Mouse (Mus musculus): Measurements from ENCODE around the gene Sorcs2.

The Sorcs2 gene

DNA sequence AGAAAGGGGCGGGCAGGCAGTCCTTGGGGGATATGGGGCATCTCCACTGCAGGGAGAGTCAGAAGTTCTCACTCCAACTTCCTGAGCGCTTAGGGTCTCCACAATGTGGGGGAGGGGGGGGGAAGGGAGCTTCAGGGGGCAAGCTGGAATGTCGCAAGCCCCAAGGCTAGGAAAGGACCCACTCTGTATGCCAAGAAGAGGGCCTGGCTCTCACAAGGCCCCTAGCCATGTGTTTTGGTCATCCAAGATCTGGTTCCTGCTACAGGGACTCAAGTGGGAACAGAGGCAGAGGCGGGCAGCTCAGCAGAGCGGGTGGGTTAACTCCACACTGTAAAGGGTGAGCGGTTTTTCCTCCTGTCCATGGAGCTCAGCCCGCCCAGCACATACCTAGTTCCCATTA, 37.6 kb downstream of the Sorcs2 start:
- in situ Hi-C loops (cut with MboI, MseI), result no loop called here

DNA sequence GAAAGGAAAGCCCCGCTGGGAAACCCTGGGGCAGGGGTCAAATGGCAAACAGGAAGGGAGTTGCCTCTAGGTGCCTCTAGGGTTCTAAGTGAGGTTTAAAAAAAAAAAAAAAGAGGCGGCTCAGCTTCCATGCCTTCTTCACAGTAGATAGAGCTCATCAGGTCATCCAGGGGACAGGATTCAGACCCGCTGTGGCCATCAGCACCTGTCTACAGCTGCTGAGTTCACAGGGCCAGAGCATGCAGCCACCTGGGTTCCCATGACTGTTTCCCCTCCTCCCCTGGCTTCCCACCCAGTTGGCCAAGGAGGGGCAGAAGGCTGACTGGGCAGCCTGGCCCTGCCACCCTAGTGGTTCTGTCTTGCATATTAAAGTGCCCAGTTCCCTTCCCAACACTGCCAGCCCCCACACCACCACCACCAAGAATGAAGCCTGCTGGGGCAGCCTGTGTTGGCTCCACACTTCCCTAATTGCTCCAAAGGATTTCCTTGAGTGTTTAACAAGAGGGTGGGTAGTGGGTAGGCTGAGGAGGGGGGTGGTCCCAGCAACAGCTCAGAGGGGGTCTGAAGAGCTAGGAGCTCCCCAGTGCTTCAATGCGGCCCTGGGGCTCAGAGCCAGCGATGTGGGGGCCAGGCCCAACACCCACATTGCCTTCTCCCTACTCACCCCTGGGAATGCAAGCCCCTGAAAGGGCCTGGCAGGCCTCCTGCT, 38.2 kb downstream of the Sorcs2 start:
- in situ Hi-C loops (cut with MboI, MseI), result no loop called here

DNA sequence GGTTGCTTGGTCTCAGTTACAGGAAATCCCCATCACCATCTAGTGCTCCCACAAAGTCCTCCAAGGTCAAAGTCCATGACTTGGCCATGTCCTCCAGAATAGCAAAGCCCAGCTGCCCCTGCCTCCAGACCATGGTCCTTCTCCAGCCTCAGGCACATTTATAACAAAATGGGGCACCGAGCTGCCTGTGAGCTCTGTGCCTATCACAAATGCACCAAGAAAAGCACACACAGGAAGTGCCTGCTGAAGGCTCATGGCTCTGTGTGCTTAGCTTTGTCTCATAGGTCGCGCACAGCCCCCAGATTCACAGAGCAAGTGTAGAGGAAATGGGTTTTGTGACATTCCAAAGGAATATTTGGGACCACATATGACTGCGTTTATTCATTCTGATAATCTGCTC, 39.8 kb downstream of the Sorcs2 start:
- in situ Hi-C loops (cut with MboI, MseI), result no loop called here

DNA sequence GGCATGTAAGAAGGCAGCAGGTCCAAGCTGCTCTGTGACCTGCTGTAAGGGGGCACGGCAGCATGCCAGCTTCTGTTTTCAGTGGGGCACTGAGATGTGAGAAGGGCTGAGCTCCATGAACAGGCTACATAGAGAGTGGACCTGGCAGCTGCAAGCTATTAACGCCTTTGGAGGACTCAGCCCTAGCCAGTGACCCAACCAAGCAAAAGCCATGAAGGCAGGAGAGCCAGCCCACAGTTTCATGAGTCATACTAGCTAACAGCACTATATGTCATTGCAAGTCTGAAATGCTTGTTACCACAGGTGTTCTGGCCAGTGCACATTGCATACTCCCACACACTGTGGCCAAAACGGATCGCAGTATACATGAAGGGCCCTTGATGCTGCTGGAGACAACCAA, 41.3 kb downstream of the Sorcs2 start:
- in situ Hi-C loops (cut with MboI, MseI), result no loop called here

DNA sequence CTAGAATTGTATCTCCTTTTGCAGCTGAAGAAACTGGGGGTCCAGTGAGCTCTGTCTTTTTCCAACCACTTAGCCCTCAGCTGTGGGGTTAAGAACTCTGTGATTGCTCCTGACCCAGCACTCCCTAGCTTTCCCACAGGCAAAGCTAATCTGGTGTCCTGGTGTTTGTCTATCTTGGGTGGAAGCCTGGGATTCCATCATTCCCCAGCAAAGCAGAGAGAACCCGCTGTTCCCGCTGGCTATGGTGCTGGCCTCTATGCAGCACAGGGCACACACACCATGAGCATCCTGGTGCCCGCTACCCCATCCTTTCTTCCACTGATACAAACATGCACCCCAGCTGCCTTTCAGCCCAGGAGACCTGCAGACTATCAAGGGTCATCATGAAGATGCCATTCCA, 42.3 kb downstream of the Sorcs2 start:
- in situ Hi-C loops (cut with MboI, MseI), result no loop called here

DNA sequence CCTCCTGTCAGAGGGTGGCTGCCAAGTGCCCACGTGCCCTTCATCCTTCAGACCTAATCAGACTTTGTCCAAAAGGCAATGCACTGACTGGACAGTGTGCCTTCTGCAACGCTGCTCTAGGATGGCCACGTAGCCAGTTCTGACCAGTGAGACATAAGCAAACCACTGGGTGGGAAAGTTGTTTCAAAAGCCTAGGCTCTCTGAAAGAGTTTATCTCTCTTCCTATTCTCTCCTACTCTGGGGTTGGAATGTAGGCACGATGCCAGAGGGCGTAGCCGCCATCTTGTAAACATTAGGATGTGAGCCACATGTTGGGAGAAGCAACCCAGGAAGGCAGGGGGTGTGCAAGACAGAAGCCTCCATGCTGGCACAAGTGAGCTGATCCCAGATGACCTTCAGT, 44.3 kb downstream of the Sorcs2 start:
- in situ Hi-C loops (cut with MboI, MseI), result no loop called here

DNA sequence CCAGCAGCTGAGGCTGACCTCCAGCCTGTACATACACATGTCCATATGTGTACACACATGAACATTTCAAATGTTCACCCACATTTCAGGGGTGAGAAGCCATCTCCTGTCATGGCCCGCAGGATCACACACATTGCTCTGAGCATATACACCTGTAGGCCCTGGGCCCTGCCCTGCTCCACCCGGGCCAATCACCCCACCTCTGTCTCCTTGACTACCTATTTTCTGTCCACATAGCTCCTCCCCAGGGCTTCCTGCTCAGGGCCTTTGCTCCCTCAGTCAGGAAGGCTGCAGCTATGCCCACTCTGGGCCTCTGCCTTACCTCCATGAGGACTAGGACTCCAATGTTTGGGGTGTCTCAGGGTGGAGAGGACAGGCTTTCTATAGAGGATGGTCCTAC, 44.7 kb downstream of the Sorcs2 start:
- in situ Hi-C loops (cut with MboI, MseI), result no loop called here

DNA sequence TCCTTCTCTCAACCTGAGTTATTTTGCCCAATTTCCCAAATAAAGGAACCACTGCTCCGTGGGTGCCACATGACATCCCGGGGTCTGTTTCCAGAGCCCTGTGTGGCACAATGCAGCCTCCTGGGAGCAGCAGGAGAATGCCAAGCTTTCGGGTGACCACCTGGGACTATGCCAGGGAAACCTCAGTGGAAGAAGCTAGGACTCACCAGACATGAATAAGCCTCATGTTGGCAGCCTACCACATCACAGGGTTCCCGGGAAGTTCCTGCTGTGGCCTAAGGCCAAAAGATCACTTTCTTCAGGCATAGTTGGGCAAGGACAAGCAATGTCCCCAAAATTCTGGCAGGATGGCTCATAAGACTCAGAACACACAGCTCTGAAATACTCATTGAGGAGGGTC, 51.2 kb downstream of the Sorcs2 start:
- in situ Hi-C loops (cut with MboI, MseI), result no loop called here

DNA sequence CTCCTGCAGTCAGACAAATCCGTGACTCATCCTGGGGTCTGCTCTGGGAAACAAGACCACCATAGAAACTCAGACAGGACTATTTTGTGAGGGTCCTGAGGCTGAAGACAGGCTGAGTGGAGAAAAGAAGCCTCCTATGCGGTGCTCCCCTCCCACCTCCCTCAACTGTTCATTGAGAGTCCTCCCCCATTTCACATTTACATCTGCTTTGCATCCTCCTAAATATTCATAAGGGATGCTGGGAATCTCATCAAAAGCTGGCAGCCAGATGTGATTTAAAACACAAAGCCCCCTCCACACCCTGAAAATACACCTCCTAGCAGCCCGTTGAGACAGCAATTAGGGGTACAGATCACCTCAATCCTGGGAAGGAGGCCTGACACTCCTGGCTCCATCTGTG, 58.7 kb downstream of the Sorcs2 start:
- in situ Hi-C loops (cut with MboI, MseI), result no loop called here

DNA sequence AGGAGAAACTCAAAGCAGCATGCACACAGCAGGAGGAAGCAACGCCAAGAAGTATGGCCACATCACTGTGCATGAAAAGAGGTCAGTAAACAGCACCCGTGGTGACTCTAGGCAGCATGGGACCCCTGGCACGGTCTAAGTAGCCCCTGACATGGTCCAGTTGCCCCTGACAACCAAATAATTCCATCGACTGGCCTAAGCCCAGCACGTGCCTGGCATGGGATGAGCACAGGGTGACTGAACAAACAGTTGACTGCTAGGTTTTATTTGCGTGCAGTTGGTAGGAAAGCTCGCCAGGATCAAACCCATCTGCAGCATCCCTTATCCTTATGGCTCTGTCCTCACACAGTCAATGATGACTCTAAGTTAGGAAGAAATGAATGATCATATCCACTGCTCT, 61.7 kb downstream of the Sorcs2 start:
- in situ Hi-C loops (cut with MboI, MseI), result no loop called here

DNA sequence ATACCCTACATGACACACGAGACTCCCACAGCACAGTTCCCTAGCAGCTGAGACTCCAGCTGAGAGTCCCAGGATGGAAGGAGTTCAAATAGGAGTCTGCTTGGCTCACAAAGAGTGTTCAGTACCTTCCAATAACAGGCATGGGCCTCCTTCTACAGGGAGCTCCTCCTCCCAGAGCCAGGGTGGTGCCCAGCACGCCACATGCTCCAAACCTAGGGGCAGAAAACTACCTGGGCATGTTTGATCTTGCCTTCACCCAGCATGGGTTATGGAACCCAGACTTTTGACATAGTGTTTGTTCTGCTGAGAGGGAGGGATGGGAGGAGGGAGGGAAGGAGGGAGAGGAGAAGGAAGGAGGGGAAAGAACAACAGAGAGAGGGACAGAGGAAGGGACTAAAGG, 62.3 kb downstream of the Sorcs2 start:
- in situ Hi-C loops (cut with MboI, MseI), result no loop called here

DNA sequence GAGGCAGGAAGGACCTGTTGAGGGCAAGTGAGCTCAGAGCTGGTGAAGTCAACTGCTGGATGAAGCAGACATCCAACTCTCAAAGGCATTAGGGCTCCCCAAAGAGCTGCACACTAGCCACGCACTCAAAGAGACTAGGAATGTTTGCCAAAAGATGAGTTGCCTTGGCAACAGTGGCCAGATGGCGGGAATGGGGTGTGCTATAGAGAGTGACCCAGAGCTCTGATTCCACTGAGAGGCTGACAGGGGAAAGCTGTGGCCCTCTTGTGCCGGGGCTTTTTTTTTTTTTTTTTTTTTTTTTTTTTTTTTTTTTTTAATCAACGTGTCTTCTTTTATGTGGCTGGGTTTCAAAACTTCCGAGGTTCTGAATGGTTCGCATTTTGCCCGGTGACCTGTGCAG, 63.7 kb downstream of the Sorcs2 start:
- in situ Hi-C loops (cut with MboI, MseI), result no loop called here

DNA sequence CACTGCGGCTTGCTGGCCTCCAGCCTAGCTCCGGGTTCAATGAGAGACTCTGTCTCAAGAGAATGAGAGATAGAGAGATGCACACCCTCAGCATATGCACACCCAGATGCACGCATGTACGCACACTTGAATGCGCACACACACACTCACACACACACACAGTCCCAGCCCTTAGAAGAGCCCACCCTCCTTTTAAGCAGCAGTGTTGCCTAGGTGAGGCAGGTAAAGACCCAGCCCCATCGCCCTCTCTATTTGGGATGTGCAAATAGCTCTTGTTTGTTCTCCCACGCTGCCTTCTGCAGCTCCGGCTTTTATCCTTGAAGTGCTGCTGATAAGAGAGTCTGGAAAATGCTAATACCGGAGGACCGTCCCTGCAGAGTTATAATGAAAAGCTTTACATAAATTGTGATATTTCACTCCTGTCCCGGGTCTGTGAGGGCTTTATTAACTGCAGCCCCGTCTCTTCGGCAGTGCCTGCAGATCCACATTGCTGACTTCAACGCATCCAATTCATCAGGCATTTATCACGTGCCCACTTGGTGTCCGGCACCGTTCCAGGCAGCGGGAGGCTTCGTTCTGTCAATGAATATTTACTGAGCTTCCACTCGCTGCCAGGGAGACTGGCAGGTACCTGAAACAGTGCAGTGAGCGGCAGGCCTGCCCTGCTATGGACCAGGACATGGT, 67.3 kb downstream of the Sorcs2 start:
- in situ Hi-C loops (cut with MboI, MseI), result no loop called here

DNA sequence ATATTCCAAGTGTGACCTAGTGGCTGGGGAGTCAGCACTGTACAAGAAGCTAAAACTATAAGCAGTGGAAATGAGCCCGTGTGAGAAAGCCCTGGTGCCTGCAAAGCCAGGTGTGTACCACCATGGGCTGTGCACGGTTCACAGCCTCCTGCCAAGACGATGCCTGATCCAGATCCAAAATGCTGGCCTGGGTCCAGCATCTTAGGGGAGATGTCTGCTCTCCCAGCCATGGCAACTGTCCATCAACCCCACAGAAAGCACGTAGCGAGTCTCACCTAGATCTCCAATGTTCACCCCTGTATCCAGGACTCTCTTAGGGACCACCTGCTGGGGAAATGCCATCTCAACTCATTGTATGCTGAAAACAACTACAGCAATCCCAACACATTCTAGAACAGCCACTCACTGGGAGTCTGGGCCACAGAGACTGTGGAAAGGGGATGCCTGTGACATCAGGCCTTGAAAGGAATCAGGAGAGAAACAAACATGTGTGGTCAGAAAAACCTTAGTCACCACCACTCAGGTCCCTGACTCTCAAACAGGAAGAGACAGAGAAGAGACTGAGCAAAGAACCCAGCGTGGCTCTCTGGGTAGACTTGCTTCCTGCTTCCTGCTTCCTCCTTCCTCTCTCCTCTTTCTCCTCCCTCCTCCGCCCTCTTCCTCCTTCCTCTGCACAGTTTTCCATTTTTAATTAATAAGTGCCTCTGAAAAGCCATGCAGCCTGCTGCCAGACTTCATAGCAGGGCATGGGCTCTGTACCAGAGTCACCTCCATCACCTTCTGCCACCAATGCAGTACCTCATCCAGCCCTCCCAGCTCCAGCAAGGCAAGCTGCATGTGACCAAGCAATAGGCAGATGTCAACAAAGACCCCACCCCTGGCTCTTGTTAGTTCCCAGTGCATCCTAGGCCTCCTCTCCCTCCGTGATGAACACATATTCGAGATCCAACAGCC, 71.6 kb downstream of the Sorcs2 start:
- in situ Hi-C loops (cut with MboI, MseI), result no loop called here

DNA sequence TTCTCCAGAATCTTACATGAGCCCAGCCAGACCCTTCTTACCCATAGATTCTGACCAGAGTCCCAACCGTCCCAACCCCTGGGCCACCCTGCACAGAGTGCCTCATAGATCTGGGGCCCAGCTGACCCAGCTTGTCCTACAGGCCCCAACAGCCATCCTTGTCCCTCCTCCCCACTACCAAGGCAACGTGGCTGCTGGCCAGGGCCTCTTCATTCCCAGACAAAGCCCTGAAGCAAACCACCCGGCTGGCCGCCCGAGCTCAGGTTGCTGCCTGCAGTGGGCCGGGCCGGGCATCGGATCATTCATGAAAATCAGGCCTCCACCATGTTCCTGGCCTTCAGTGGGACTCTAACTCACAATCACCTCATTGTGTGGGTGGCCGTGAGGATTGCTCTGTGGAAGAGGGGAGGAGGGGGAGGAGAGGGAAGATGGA, 73.8 kb downstream of the Sorcs2 start:
- in situ Hi-C loops (cut with MboI, MseI), result loop anchor here (5.0 kb wide), 1 partner anchor 73 kb away; the partner anchor contains the start of gene Sorcs2

DNA sequence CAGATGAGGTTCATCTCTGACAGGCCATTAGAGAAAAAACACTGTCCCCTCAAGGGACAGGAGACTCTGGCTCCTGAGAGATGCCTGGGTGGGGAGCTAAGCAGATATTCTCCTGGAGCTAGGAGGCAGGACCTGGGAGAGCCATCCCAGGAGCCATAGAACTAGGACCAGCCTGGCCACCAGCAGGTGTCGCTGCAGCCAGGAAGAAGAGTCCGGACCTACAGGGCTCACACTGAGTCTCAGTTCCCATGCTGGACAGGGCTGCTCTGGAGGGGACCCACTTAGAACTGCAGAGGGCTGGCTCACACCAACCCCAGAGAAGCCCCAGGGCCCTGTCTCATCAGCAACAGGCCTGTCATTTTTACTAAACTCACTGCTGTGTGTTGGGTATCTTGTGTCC, 74.4 kb downstream of the Sorcs2 start:
- in situ Hi-C loops (cut with MboI, MseI), result loop anchor here (5.0 kb wide), 1 partner anchor 74 kb away; the partner anchor contains the start of gene Sorcs2

DNA sequence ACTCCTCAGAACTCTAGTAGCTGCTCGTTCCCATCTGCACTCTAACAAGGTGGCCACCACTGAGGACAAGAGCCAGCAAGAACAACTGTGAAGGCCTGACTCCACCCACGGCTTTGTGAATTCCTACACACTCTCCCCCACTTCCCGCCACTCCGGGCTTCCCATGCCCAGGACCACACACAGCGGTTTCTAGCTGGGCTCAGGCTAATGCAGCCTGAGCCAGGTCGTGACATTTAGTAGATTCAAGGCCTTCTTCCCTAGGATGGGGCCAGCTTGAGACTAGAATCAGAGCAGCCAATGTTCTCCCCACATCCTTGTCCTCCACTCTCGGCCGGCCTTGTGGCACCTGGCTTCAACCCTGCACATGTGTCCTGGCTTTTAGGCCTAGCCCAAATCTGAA, 76.4 kb downstream of the Sorcs2 start:
- in situ Hi-C loops (cut with MboI, MseI), result loop anchor here (5.0 kb wide), 1 partner anchor 76 kb away; the partner anchor contains the start of gene Sorcs2

DNA sequence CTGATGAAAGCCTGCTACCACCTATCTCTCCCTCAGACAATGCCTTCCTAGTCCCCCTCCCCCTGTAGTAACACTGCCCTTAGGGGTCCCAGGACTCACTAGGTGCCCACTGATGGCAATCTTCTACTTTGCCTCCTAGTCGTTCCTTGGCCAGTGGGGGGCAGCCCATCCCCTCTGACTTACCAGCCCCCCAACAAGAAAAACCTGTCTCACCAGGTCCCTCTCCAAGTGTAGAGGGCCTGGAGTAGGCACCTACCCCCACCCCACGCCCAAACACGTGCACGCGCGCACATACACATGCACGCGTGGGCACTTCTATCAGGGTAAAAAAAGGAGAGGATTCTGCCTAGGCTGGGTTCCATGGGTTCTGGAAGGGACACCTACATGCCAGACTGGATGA, 77.3 kb downstream of the Sorcs2 start:
- in situ Hi-C loops (cut with MboI, MseI), result loop anchor here (5.0 kb wide), 1 partner anchor 77 kb away; the partner anchor contains the start of gene Sorcs2

DNA sequence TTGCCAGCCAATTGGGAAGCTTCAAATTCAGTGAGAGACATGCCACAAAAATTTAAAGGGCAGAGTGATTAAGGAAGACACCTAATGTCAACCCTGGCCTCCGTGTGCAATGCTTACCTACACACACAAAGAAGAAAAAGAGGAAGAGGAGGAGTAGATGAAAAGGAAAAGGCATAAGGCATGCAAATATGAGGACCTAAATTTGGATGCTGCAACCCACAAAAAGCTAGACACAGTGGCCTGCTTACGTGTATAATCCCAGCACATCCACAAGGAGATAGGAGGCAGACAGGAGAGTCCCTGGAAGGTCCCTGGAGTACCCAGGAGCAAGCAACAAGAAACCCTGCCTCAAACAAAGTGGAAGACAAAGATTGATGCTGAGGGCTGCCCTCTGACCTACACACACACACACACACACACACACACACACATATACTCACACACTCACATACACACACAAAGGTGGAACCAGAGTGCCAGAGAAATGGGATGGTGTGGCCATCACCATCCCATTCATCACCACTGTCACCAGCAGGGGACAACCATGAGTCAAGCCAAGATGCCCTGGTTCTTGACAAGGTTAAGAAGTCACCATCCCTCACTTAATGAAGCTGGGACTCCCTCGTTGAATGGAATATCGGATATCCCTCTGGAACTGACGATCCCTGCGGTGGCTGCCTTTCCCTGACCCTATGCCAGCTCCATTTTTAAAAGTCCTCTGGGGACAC, 80.1 kb downstream of the Sorcs2 start:
- in situ Hi-C loops (cut with MboI, MseI), result no loop called here

DNA sequence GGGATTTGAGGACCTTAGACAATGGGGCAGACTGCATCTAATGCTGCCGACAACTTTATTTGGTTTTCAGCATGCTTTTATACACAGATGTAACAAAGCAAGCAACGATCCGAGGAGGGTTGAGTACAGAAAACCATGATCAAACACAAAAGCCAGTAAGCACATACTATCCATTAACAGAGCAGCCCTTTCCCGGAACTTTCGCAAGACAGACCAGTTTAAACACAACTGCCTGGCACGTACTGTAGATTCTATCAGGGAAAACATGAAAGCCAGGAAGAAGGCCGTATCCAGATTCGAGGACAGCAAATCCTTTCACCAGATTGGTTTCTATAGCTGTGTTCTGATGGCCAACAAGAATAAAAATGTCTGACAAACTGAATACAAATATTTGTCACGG, 82.8 kb downstream of the Sorcs2 start:
- in situ Hi-C loops (cut with MboI, MseI), result no loop called here

DNA sequence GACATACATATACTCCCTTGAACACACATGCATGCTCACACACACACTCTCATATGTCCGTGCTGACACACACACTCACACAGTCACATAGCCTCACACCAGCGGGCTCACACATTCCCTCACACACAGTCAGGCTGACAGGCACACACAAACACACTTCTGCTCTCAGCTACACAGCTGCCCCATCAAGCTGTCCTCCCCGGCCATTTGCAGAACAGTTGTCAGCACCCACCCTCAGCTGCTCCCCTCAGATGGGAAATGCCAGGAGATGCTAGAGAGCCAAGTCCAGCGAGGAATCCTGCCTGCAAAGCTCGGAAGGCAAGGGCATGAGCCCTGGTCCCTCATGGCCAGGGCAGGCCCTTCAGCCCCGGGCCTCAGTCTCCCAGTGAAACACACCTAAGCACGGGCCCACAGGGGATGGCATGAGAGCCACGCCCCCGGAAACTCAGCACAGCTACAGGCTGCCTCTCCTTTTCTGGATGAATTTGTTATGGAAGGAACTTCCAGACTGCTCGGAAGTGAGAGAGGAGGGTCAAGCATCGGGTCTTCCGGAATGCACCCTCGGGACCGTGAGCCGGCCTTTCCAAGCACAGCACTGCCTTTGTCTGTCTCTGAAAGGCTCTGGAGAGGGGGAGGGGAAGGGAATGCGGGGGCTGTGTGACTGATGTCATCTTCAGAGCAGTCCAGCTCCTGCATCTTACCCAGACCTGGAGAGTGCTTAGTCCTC, 84.4 kb downstream of the Sorcs2 start:
- in situ Hi-C loops (cut with MboI, MseI), result no loop called here

Data from regulatory T cell (primary cell).